Mouse (Mus musculus) urinary bladder, postnatal 25 days (tissue): ENCODE results near the gene Krtcap2.

ENCODE experiments used
- DNase-seq: peaks from one replicate; pipeline ENCODE4 v3.0.0; 2022; ENCODE audit warnings: low spot score

Gene Krtcap2

GRCm38 (mm10) chr3:89225918-89226317, 19.8 kb upstream of the Krtcap2 start:
- no peak for DNase-seq

- no peak for DNase-seq
Measured at GRCm38 (mm10) chr3:89226361-89226760, 19.4 kb upstream of the Krtcap2 start.

- no peak for DNase-seq
Measured at GRCm38 (mm10) chr3:89226900-89227299, 18.9 kb upstream of the Krtcap2 start, which contains the start of gene Mtx1. Mtx1 (minus strand) TSS chr3:89227088.

GRCm38 (mm10) chr3:89227307-89228179, 18.2 kb upstream of the Krtcap2 start:
- peak; percentile 89 for DNase-seq

GRCm38 (mm10) chr3:89228180-89228549, 17.6 kb upstream of the Krtcap2 start:
- DNase-seq = peak; percentile 92

- DNase-seq = no peak
Measured at GRCm38 (mm10) chr3:89228836-89229235, 16.9 kb upstream of the Krtcap2 start, which contains the start of gene Muc1. Muc1 (plus strand) TSS chr3:89229057.

- DNase-seq = no peak
Measured at GRCm38 (mm10) chr3:89229276-89229675, 16.5 kb upstream of the Krtcap2 start.

GRCm38 (mm10) chr3:89230561-89230960, 15.2 kb upstream of the Krtcap2 start:
- DNase-seq = no peak

GRCm38 (mm10) chr3:89231345-89231744, 14.4 kb upstream of the Krtcap2 start:
- no peak for DNase-seq

GRCm38 (mm10) chr3:89231772-89232275, 13.9 kb upstream of the Krtcap2 start:
- no peak for DNase-seq

- no peak for DNase-seq
Measured at GRCm38 (mm10) chr3:89232614-89233013, 13.2 kb upstream of the Krtcap2 start.

- no peak for DNase-seq
Measured at GRCm38 (mm10) chr3:89233562-89234110, 12.1 kb upstream of the Krtcap2 start.

- no peak for DNase-seq
Measured at GRCm38 (mm10) chr3:89236516-89236915, 9.2 kb upstream of the Krtcap2 start.

GRCm38 (mm10) chr3:89237682-89238081, 8.1 kb upstream of the Krtcap2 start:
- no peak for DNase-seq

- DNase-seq = no peak
Measured at GRCm38 (mm10) chr3:89238494-89238893, 7.3 kb upstream of the Krtcap2 start.

GRCm38 (mm10) chr3:89242331-89242895, 3.4 kb upstream of the Krtcap2 start:
- DNase-seq = peak; percentile 59

GRCm38 (mm10) chr3:89243609-89244008, 2.2 kb upstream of the Krtcap2 start:
- no peak for DNase-seq

- DNase-seq = no peak
Measured at GRCm38 (mm10) chr3:89244158-89244981, 1.4 kb upstream of the Krtcap2 start.

- no peak for DNase-seq
Measured at GRCm38 (mm10) chr3:89244982-89245687, 631 bp upstream of the Krtcap2 start.

- DNase-seq = peak; percentile 88
Measured at GRCm38 (mm10) chr3:89246261-89247100, 715 bp downstream of the Krtcap2 start, which contains the start of gene Trim46. Trim46 (minus strand) TSS chr3:89246309.
